Mouse (Mus musculus) hindbrain, embryonic 10.5 days (tissue): ENCODE data around the gene Srgap1. TPM values are rescaled to one million over a fixed set of nuclear protein-coding genes. Genes with fewer than 3 reads are reported as not detected.

Experiments used
- DNase-seq: peaks from one replicate; pipeline ENCODE4 v3.0.0-alpha.2; 2017; ENCODE audit warnings: low spot score
- H3K27ac ChIP-seq: fragments of 300-500 bp; sonication (generic); 2 replicates; pipeline ENCODE4 v1.5.1; 2016; ENCODE audit warnings: mild to moderate bottlenecking, moderate library complexity
- H3K27me3 ChIP-seq: fragments of 300-500 bp; sonication (generic); 2 replicates; pipeline ENCODE4 v1.6.1; 2016; ENCODE audit warnings: mild to moderate bottlenecking; ENCODE audit not compliant: poor library complexity, insufficient read depth, severe bottlenecking
- H3K36me3 ChIP-seq: fragments of 300-500 bp; sonication (generic); 2 replicates; pipeline ENCODE4 v1.6.1; 2016; ENCODE audit warnings: mild to moderate bottlenecking, moderate library complexity
- H3K4me1 ChIP-seq: fragments of 300-500 bp; sonication (generic); replicated peaks from 2 replicates; pipeline ENCODE4 v1.6.1; 2016; ENCODE audit warnings: mild to moderate bottlenecking
- H3K4me3 ChIP-seq: fragments of 300-500 bp; sonication (generic); 2 replicates; pipeline ENCODE4 v1.5.1; 2016; ENCODE audit warnings: mild to moderate bottlenecking, moderate library complexity
- H3K9me3 ChIP-seq: fragments of 300-500 bp; sonication (generic); 2 replicates; pipeline ENCODE4 v1.6.1; 2016; ENCODE audit warnings: mild to moderate bottlenecking, moderate library complexity
- WGBS: fragments of 180-500 bp; shearing (Covaris S2); methylation state at CpG from one replicate; pipeline ENCODE4 v1.1.7; 2016; 5-methylcytosine and 5-hydroxymethylcytosine counted together
- polyA plus RNA-seq: library from polyadenylated mRNA; unstranded; fragments of >200 nt; fragmentation: Nextera tagmentation; extraction: Ambion mirVana; gene quantifications from 2 replicates; pipeline ENCODE4 v1.2.1, GENCODE M21; 2016

Srgap1 gene
- polyA plus RNA-seq, 1 experiment from 2014 or later: 17.8 TPM

DNA sequence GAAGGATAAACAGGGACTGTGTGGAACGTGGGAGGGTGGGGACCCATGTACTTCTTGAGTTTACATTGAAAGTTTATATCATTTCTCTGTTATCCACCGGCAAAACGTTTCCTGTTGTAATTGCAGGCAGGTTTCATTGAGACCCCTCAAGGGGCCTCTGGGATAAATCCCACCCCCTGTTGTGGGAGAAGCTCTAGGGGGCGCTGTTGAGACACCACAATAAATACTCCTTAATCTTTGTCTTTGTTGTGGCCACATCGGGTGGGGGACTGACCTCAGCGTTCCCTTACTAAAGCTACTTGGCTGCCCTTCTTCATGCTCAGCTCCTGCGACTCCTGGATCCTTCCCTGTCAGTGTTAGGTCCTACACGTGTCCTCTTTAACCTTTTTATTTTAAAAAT lies 288.0 kb downstream of the Srgap1 start:
- Histone ChIP-seq H3K27ac (no peak overlapping the region), H3K27me3 (no peaks in the 10 kb centered on the region), H3K36me3 (no peaks in the 10 kb centered on the region), H3K4me3 (no peak overlapping the region), H3K9me3 (no peaks in the 10 kb centered on the region), H3K4me1 (no peaks in the 10 kb centered on the region)
- 47% methylated on average over 8 of the region's 8 CpGs for WGBS
- DNase-seq: no peak

- 86% methylated on average over 4 of the region's 4 CpGs for WGBS
- peaks cover 12% of the 10 kb centered on the region for H3K36me3 ChIP-seq
- no peak overlapping the region for H3K4me3 ChIP-seq
- no peaks in the 10 kb centered on the region for H3K27me3 ChIP-seq
- H3K9me3 ChIP-seq: no peaks in the 10 kb centered on the region
- H3K4me1 ChIP-seq: no peaks in the 10 kb centered on the region
- DNase-seq: no peak
- no peak overlapping the region for H3K27ac ChIP-seq
These were observed 290.4 kb downstream of the Srgap1 start for GRCm38 (mm10) chr10:121756677-121757076.

DNA sequence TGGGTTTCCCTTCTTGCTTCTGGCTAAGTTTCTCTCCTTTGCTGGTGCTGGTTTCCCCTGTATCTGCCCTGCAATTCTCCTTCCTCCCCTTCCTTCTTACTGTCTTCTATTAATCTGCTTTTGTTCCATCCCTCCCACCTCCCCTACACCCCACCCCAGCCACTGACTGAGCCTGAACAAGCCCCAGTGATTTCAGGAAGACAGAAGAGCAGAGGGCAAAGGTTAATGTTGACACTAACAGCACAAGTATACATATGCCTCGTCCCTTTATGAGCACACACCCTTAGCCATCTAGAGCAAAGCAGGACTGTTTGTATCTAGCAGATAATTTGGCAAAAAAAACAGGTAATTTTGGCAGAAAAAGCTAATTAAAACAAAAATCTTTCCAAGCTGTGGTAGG lies 291.3 kb downstream of the Srgap1 start:
- Histone ChIP-seq H3K9me3 (no peaks in the 10 kb centered on the region), H3K4me3 (no peak overlapping the region), H3K27me3 (no peaks in the 10 kb centered on the region), H3K27ac (no peak overlapping the region), H3K36me3 (peaks cover 21% of the 10 kb centered on the region), H3K4me1 (no peaks in the 10 kb centered on the region)
- WGBS: 22% methylated on average over 1 of the region's 1 CpGs
- no peak for DNase-seq

DNA sequence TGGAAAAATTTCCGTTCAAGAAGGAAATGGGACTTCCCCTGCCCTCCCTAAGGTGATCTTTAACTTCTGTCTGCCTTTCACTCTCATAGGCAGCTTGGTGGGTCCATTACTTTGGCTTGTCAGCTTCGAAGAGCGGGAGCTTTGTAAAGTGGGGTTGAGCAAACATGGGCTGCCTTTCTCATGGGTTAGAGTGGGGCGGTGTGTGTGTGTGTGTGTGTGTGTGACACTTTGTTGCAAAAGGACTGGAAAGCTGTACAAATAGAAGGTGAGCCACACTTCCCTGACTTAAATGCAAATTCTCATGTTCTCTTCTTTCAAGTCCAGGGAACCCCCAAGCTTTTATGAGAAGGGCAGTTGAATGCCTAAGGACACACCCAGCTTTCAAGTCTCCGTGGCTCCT lies 292.9 kb downstream of the Srgap1 start:
- H3K36me3 ChIP-seq: peaks cover 37% of the 10 kb centered on the region
- H3K27me3 ChIP-seq: no peaks in the 10 kb centered on the region
- WGBS: 92% methylated on average over 5 of the region's 5 CpGs
- no peak overlapping the region for H3K4me3 ChIP-seq
- no peak for DNase-seq
- H3K4me1 ChIP-seq: no peaks in the 10 kb centered on the region
- H3K27ac ChIP-seq: no peak overlapping the region
- H3K9me3 ChIP-seq: 0 out of 2 replicates have a peak, but pooled peaks cover 6% of the 10 kb centered on the region

DNA sequence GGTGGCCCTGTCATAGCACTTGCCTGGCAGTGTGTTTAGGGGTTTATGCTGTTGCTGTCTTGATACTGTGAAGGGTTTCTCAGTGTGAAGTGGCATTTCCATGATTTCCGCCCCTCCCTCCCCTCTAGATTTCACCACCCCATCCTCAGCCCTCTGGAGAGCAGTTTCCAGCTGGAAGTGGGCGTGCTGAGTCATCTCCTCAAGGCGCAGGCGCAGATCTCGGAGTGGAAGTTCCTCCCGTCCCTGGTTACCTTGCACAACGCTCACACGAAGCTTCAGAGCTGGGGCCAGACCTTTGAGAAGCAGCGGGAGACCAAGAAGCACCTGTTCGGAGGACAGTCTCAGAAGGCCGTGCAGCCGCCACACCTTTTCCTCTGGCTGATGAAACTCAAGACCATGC lies 296.9 kb downstream of the Srgap1 start:
- peaks cover 77% of the 10 kb centered on the region for H3K36me3 ChIP-seq
- H3K27ac ChIP-seq: no peak overlapping the region
- H3K9me3 ChIP-seq: 0 out of 2 replicates have a peak, but pooled peaks cover 6% of the 10 kb centered on the region
- WGBS: 94% methylated on average over 12 of the region's 12 CpGs
- DNase-seq: no peak
- H3K4me1 ChIP-seq: no peaks in the 10 kb centered on the region
- H3K4me3 ChIP-seq: no peak overlapping the region
- no peaks in the 10 kb centered on the region for H3K27me3 ChIP-seq

DNA sequence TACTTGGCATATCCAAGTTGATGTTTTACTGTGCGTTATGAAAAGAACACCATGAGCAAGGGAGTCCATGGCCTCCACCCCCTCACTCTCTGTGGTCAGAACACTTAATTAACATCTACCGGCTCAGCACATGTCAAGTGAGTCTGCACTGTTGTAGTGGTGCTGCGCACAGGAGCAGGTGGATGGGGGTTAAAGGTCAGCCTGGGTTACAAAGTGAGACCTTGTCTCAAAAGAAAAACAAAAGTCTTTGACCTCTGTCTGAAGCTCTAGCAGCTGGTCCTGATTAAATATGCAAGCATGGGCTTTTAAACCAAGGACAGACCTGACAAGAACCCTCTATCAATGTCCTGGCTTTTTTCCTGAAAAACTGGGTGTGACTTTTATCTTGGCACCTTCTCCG lies 304.8 kb downstream of the Srgap1 start:
- H3K4me1 ChIP-seq: peaks cover 35% of the 10 kb centered on the region
- peak; percentile 50 for DNase-seq
- WGBS: 22% methylated on average over 4 of the region's 4 CpGs

GRCm38 (mm10) chr10:121739548-121740505 lies 307.3 kb downstream of the Srgap1 start, which contains the start of gene BC048403:
Gene BC048403 (plus strand): TSS chr10:121739937.
- DNase-seq: peak; percentile 88
- WGBS: 1% methylated on average over 68 of the region's 68 CpGs
- Histone ChIP-seq H3K27me3 (no peaks in the 10 kb centered on the region), H3K36me3 (peaks cover 5% of the 10 kb centered on the region), H3K9me3 (no peaks in the 10 kb centered on the region), H3K4me1 (peaks cover 35% of the 10 kb centered on the region), H3K27ac (peak within 1 kb of the TSS; percentile 96), H3K4me3 (peak within 1 kb of the TSS; percentile 85)

More for the DNA sequence above, 304.8 kb downstream of the Srgap1 start:
- H3K27me3 ChIP-seq: no peaks in the 10 kb centered on the region
- H3K27ac ChIP-seq: no peak overlapping the region
- no peaks in the 10 kb centered on the region for H3K9me3 ChIP-seq
- H3K36me3 ChIP-seq: peaks cover 30% of the 10 kb centered on the region
- H3K4me3 ChIP-seq: no peak overlapping the region

DNA sequence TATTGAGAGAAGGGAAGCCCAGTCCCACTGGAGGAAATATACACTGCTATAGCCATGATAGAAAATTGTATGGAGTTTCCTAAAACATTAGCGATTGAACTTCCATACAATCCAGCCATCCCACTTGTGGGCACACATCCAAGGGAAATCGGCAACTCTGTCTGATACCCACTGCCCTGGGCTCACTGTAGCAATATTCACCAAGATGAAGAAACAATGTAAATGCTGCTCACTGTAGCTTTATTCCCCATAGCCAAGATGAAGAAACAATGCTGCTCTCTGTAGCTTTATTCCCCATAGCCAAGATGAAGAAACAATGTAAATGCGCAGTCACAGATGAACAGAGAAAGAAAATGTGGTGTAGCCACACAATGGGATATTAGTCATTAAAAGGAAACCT lies 309.9 kb downstream of the Srgap1 start:
- DNase-seq: no peak
- H3K4me1 ChIP-seq: peaks cover 27% of the 10 kb centered on the region
- H3K4me3 ChIP-seq: no peak overlapping the region
- no peaks in the 10 kb centered on the region for H3K36me3 ChIP-seq
- H3K27me3 ChIP-seq: no peaks in the 10 kb centered on the region
- H3K9me3 ChIP-seq: no peaks in the 10 kb centered on the region
- H3K27ac ChIP-seq: no peak overlapping the region
- 91% methylated on average over 3 of the region's 3 CpGs for WGBS

DNA sequence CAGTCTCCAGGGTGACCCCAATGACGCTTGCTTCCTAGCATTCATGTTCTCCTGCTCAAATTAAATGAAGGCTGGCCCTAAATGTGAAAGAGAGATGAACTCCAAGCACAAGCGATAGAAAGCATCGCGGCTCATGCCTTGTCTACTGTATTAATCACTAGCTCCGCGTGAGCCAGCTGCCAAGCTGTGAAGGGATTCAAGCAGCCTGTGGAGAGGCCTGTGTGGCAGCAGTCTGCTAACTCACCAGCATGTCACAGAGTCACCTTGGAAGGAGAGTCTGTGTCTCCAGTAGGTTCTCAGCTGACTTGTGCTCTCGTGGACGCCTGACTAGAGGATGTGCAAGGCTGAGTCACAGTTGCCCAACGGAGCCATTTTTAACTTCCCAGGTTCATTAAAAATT lies 314.6 kb downstream of the Srgap1 start:
- Histone ChIP-seq H3K4me3 (no peak overlapping the region), H3K9me3 (no peaks in the 10 kb centered on the region), H3K36me3 (no peaks in the 10 kb centered on the region), H3K4me1 (no peaks in the 10 kb centered on the region), H3K27ac (no peak overlapping the region), H3K27me3 (no peaks in the 10 kb centered on the region)
- no peak for DNase-seq
- 86% methylated on average over 9 of the region's 9 CpGs for WGBS

DNA sequence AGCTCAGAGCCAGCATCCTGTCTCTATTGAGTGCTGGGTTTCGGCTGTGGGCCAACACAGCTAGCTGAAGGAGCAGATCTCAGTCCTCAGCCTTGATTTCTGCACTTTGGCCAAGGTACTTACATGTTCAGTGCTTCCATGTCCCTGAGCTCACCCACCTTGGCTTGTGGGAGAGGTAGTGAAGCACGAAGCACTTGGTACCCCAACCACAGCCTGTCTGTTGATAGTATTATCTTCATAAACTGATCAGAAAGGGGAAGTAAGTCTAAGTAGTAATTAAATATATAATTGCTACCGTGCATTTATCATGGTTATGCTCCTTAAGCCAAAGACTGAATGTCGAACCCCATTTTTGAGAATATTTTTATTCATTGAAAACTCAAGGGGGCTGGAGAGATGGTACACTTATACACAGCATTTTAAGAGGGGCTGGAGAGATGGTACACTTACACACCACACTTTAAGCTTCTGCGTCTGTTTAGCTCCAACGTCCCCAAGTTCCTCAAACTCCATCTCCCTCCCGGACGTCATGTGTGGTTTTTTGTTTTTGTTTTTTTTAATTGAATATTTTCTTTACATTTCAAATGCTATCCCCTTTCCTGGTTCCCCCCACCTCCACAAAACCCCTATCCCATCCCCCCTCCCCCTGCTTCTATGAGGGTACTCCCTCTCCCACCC lies 315.9 kb downstream of the Srgap1 start:
- DNase-seq: no peak
- Histone ChIP-seq H3K9me3 (no peaks in the 10 kb centered on the region), H3K4me3 (no peak overlapping the region), H3K27ac (no peak overlapping the region), H3K36me3 (no peaks in the 10 kb centered on the region), H3K27me3 (no peaks in the 10 kb centered on the region), H3K4me1 (no peaks in the 10 kb centered on the region)
- 91% methylated on average over 8 of the region's 8 CpGs for WGBS

Other genes starting within 250 kb of the Srgap1 start
- gene Rxylt1, start 50.1 kb upstream of the Srgap1 start, polyA plus RNA-seq: 31.8 and 37.9 TPM in 2 replicates